21 mouse cellular contexts compared by ENCODE assay signal in the genomic region with DNA sequence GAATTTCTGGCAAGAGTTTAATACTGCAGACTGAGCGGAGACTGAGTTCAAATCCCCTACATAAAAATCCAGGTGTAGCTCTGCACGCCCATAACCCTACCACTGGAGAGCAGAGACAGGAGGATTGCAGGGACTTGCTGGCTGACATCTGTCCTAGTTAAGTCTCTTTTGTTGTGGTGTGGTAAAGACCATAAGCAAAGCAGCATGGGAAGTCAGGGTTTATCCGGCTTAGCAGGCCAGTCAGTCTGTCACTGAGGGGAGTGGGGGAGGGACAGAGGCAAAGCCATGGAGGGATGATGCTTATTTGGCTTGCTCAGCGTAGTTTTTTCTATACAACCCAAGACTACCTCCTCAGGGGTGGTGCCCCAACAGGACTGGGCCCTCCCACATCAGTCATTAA.
DNase-seq lines count a peak whose midpoint lies in the region; ATAC-seq and TF ChIP-seq lines count a peak whose summit lies in the region.
"Had no signal": no experiment of that assay in that cellular context is flagged by ENCODE, and none has a peak within 500 bp of the region (broad histone marks: within the 10 kb centered on the region; RNA-seq: fewer than 3 reads in every experiment).

No protein-coding gene starts in this region.

- H3K36me3 ChIP-seq in hindbrain, postnatal 0 days (ENCODE audit: insufficient read depth, low read length) = no peaks in the 10 kb centered on the region
- H3K36me3 ChIP-seq in hindbrain, embryonic 12.5 days = no peaks in the 10 kb centered on the region
- no peaks in the 10 kb centered on the region for H3K36me3 ChIP-seq in midbrain, embryonic 11.5 days (ENCODE audit: control insufficient read depth, insufficient read depth, low read length)
- H3K36me3 ChIP-seq in midbrain, embryonic 15.5 days (replicated peaks) = no peaks in the 10 kb centered on the region
- no peaks in the 10 kb centered on the region for H3K36me3 ChIP-seq in kidney, embryonic 16.5 days (ENCODE audit: insufficient read depth, low read length)
- H3K36me3 ChIP-seq: embryonic facial prominence, embryonic 10.5 days; embryonic facial prominence, embryonic 12.5 days; G1E had no signal

- WGBS in hindbrain, postnatal 0 days = 73% methylated on average over 4 of the region's 4 CpGs
- WGBS in hindbrain, embryonic 12.5 days = 79% methylated on average over 4 of the region's 4 CpGs
- WGBS in midbrain, embryonic 11.5 days = 43% methylated on average over 4 of the region's 4 CpGs
- WGBS in midbrain, embryonic 15.5 days = 51% methylated on average over 4 of the region's 4 CpGs
- 68% methylated on average over 4 of the region's 4 CpGs for WGBS in kidney, embryonic 16.5 days

- H3K4me1 ChIP-seq in hindbrain, postnatal 0 days (ENCODE audit: insufficient read depth, low read length) = peaks cover 17% of the 10 kb centered on the region
- peaks cover 27% of the 10 kb centered on the region for H3K4me1 ChIP-seq in hindbrain, embryonic 12.5 days
- peaks cover 34% of the 10 kb centered on the region for H3K4me1 ChIP-seq in midbrain, embryonic 11.5 days (ENCODE audit: control insufficient read depth, insufficient read depth, low read length)
- H3K4me1 ChIP-seq in midbrain, embryonic 15.5 days = peaks cover 22% of the 10 kb centered on the region
- H3K4me1 ChIP-seq in kidney, embryonic 16.5 days (ENCODE audit: insufficient read depth, low read length) = peaks cover 40% of the 10 kb centered on the region

- H3K4me3 ChIP-seq in hindbrain, postnatal 0 days (ENCODE audit: low read length) = no peak overlapping the region
- no peak overlapping the region for H3K4me3 ChIP-seq in hindbrain, embryonic 12.5 days
- no peak overlapping the region for H3K4me3 ChIP-seq in midbrain, embryonic 11.5 days (ENCODE audit: low read depth, low read length)
- H3K4me3 ChIP-seq in midbrain, embryonic 15.5 days = no peak overlapping the region
- H3K4me3 ChIP-seq in kidney, embryonic 16.5 days (ENCODE audit: low read length) = no peak overlapping the region
- H3K4me3 ChIP-seq: embryonic facial prominence, embryonic 10.5 days; embryonic facial prominence, embryonic 12.5 days; forebrain, embryonic 13.5 days had no signal

- TF ChIP-seq CTCF in hindbrain, postnatal 0 days (IDR thresholded peaks at IDR 0.05; ENCODE audit: low read depth) = no peak

- H3K9me3 ChIP-seq in hindbrain, postnatal 0 days (ENCODE audit: low read length) = no peaks in the 10 kb centered on the region
- H3K9me3 ChIP-seq in hindbrain, embryonic 12.5 days (replicated peaks) = no peaks in the 10 kb centered on the region
- H3K9me3 ChIP-seq in midbrain, embryonic 11.5 days (ENCODE audit: control insufficient read depth, low read length) = no peaks in the 10 kb centered on the region
- no peaks in the 10 kb centered on the region for H3K9me3 ChIP-seq in midbrain, embryonic 15.5 days
- H3K9me3 ChIP-seq in kidney, embryonic 16.5 days (ENCODE audit: low read length) = no peaks in the 10 kb centered on the region
- H3K9me3 ChIP-seq: embryonic facial prominence, embryonic 10.5 days; embryonic facial prominence, embryonic 12.5 days; forebrain, embryonic 13.5 days had no signal

- no peak overlapping the region for H3K9ac ChIP-seq in hindbrain, postnatal 0 days (replicated peaks; ENCODE audit: low read length)
- no peak overlapping the region for H3K9ac ChIP-seq in hindbrain, embryonic 12.5 days
- H3K9ac ChIP-seq in midbrain, embryonic 11.5 days (ENCODE audit: low read length) = no peak overlapping the region
- no peak overlapping the region for H3K9ac ChIP-seq in midbrain, embryonic 15.5 days
- H3K9ac ChIP-seq in kidney, embryonic 16.5 days (replicated peaks; ENCODE audit: low read length) = no peak overlapping the region
- H3K9ac ChIP-seq: embryonic facial prominence, embryonic 12.5 days; forebrain, embryonic 13.5 days had no signal

- H3K27ac ChIP-seq in hindbrain, postnatal 0 days = no peak overlapping the region
- H3K27ac ChIP-seq in hindbrain, embryonic 12.5 days = no peak overlapping the region
- H3K27ac ChIP-seq in midbrain, embryonic 11.5 days (ENCODE audit: low read depth, low read length) = no peak overlapping the region
- no peak overlapping the region for H3K27ac ChIP-seq in midbrain, embryonic 15.5 days
- H3K27ac ChIP-seq in kidney, embryonic 16.5 days (ENCODE audit: low read length) = no peak overlapping the region
- H3K27ac ChIP-seq: embryonic facial prominence, embryonic 10.5 days; embryonic facial prominence, embryonic 12.5 days; forebrain, embryonic 13.5 days had no signal

- H3K27me3 ChIP-seq in hindbrain, postnatal 0 days (ENCODE audit: insufficient read depth, low read length) = no peaks in the 10 kb centered on the region
- H3K27me3 ChIP-seq in hindbrain, embryonic 12.5 days = no peaks in the 10 kb centered on the region
- no peaks in the 10 kb centered on the region for H3K27me3 ChIP-seq in midbrain, embryonic 11.5 days (ENCODE audit: control insufficient read depth, insufficient read depth, low read length)
- no peaks in the 10 kb centered on the region for H3K27me3 ChIP-seq in midbrain, embryonic 15.5 days (replicated peaks)
- no peaks in the 10 kb centered on the region for H3K27me3 ChIP-seq in kidney, embryonic 16.5 days (ENCODE audit: insufficient read depth, low read length)
- H3K27me3 ChIP-seq: CH12.LX; embryonic facial prominence, embryonic 12.5 days; forebrain, embryonic 13.5 days; Patski had no signal

- DNase-seq in hindbrain, postnatal 0 days (ENCODE audit: low spot score) = no peak
- peak; percentile 85 for DNase-seq in midbrain, embryonic 11.5 days (ENCODE audit: low spot score, missing footprints)
- DNase-seq in retina, adult 2 months (ENCODE audit: low read depth, low spot score) = peak; percentile 18
- peak; percentile 81 for DNase-seq in retina, postnatal 1 day
- DNase-seq in thymus, adult 18-20 months = no peak
- DNase-seq: adrenal gland, adult 8-10 months; adrenal gland, postnatal 14 days; adrenal gland, postnatal 36 days; B cell, adult 2 months; cerebellum, adult 11-12 months had no signal

- peak; percentile 30; the same call in 1 of the 2 replicates for ATAC-seq in hindbrain, postnatal 0 days
- no peak for ATAC-seq in hindbrain, embryonic 12.5 days (ENCODE audit: low FRiP score)
- peak; percentile 39; the same call in 1 of the 2 replicates for ATAC-seq in midbrain, embryonic 11.5 days (ENCODE audit: low FRiP score)
- ATAC-seq in midbrain, embryonic 15.5 days (replicated peaks) = no peak
- ATAC-seq in kidney, embryonic 16.5 days (ENCODE audit: low FRiP score, low TSS enrichment) = no peak
- ATAC-seq: activated CD4-positive, CD25-positive, alpha-beta regulatory T cell, adult 4 months; CD4-positive, CD25-positive, alpha-beta regulatory T cell, adult 4 months; forebrain, embryonic 13.5 days; Patski had no signal

- no peak overlapping the region for H3K4me2 ChIP-seq in hindbrain, postnatal 0 days (ENCODE audit: low read depth, low read length)
- H3K4me2 ChIP-seq in hindbrain, embryonic 12.5 days (replicated peaks) = no peak overlapping the region
- no peak overlapping the region for H3K4me2 ChIP-seq in midbrain, embryonic 11.5 days
- H3K4me2 ChIP-seq in midbrain, embryonic 15.5 days = no peak overlapping the region
- H3K4me2 ChIP-seq in kidney, embryonic 16.5 days (replicated peaks; ENCODE audit: low read depth, low read length) = no peak overlapping the region
- H3K4me2 ChIP-seq: embryonic facial prominence, embryonic 12.5 days; forebrain, embryonic 13.5 days had no signal

Comparison
In these comparisons a context has a peak if more than half of its experiments do, and no peak if none do; other contexts are left out.
1. ATAC-seq: peak in hindbrain, postnatal 0 days (single experiment) and midbrain, embryonic 11.5 days (single experiment); none in hindbrain, embryonic 12.5 days (single experiment), midbrain, embryonic 15.5 days (single experiment) and kidney, embryonic 16.5 days (single experiment).
2. DNase-seq: peak in midbrain, embryonic 11.5 days (single experiment), retina, adult 2 months (single experiment) and retina, postnatal 1 day (single experiment); none in hindbrain, postnatal 0 days (single experiment) and thymus, adult 18-20 months (0 of 2).